Mouse (Mus musculus): ENCODE measurements around the gene Snx14. TPM values are rescaled to one million over a fixed set of nuclear protein-coding genes. Genes with fewer than 3 reads are reported as not detected.

Gene Snx14
- polyA plus RNA-seq, 1 experiment from 2014 or later: 28.0 TPM

DNA sequence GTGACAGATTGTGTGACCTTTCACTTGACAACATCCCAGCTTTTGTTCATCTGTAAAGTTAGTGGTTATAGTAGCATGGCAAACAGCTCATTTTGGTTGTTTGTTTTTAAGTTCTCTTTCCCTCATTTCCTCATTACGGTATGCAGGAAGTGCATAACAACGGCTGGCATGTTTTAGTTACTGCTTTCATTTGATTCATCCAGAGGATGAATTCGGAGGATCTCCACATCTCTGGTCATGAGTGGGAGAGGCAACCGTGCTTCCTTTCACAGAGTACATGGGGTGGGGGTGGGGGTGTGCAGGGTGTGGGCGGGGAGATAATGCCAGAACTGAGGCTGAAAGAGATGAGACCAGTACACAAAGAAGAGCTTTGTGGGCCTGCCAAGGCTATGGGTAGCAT, 91.9 kb downstream of the Snx14 start:
- Histone ChIP-seq H3K9ac (ENCODE audit: low read depth, low read length) (no peak overlapping the region), H3K36me3 (ENCODE audit: control insufficient read depth, insufficient read depth, low read length) (no peaks in the 10 kb centered on the region), H3K4me3 (ENCODE audit: low read length) (no peak overlapping the region), H3K4me2 (replicated peaks; ENCODE audit: low read depth, low read length) (no peak overlapping the region), H3K4me1 (ENCODE audit: control insufficient read depth, insufficient read depth, low read length) (no peaks in the 10 kb centered on the region), H3K9me3 (ENCODE audit: control insufficient read depth, low read length) (no peaks in the 10 kb centered on the region), H3K27ac (ENCODE audit: low read depth, low read length) (no peak overlapping the region), H3K27me3 (ENCODE audit: control insufficient read depth, insufficient read depth, low read length) (no peaks in the 10 kb centered on the region)
- WGBS: 60% methylated on average over 5 of the region's 5 CpGs
- no peak for ATAC-seq (ENCODE audit: low FRiP score, low TSS enrichment)

DNA sequence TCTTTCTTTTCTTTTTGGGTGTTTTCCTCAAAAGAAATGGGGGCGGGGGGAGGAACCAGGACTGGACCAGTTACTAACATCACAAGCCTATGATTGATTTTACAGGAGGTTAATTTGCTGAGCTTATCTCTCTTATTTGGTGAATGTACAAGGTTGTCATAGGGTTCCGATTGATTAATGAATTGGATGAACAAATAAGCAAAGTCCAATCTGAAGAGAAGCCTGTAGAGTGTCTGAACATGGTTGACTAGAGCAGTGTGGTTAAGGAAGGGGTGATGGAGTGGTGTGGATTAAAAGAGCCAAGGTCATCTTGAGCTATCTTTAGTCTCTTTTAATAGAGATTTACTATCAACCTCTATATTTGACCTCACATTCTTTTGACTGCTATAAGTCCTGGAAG, 94.3 kb downstream of the Snx14 start:
- no peaks in the 10 kb centered on the region for H3K27me3 ChIP-seq (ENCODE audit: control insufficient read depth, insufficient read depth, low read length)
- H3K4me2 ChIP-seq (replicated peaks; ENCODE audit: low read depth, low read length): no peak overlapping the region
- no peak for ATAC-seq (ENCODE audit: low FRiP score, low TSS enrichment)
- no peaks in the 10 kb centered on the region for H3K4me1 ChIP-seq (ENCODE audit: control insufficient read depth, insufficient read depth, low read length)
- no peaks in the 10 kb centered on the region for H3K9me3 ChIP-seq (ENCODE audit: control insufficient read depth, low read length)
- no peak overlapping the region for H3K9ac ChIP-seq (ENCODE audit: low read depth, low read length)
- no peak overlapping the region for H3K4me3 ChIP-seq (ENCODE audit: low read length)
- no peak overlapping the region for H3K27ac ChIP-seq (ENCODE audit: low read depth, low read length)
- no peaks in the 10 kb centered on the region for H3K36me3 ChIP-seq (ENCODE audit: control insufficient read depth, insufficient read depth, low read length)
- 85% methylated on average over 2 of the region's 2 CpGs for WGBS

DNA sequence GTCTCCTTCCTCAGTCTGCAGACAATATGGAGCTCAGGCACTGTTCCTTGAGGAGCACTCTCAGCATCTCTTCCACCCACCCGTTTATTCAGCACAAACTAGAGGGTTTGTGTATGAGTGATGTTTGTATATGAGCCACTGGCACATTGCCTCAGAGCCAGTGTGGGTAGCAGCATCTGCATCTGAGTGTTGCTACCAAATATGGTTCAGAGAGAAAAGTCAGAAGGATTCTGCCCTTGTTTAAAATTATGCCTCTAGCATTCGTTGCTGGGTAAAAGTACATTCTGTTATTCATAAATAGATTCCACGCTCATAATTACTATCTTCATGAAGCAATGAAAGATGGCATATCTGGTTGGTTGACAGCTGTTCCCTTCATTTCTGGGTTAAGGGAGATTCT, 96.1 kb downstream of the Snx14 start:
- WGBS: 89% methylated on average over 3 of the region's 3 CpGs
- ATAC-seq (ENCODE audit: low FRiP score, low TSS enrichment): no peak
- Histone ChIP-seq H3K9me3 (ENCODE audit: control insufficient read depth, low read length) (no peaks in the 10 kb centered on the region), H3K4me3 (ENCODE audit: low read length) (no peak overlapping the region), H3K4me1 (ENCODE audit: control insufficient read depth, insufficient read depth, low read length) (no peaks in the 10 kb centered on the region), H3K36me3 (ENCODE audit: control insufficient read depth, insufficient read depth, low read length) (no peaks in the 10 kb centered on the region), H3K27me3 (ENCODE audit: control insufficient read depth, insufficient read depth, low read length) (no peaks in the 10 kb centered on the region), H3K27ac (ENCODE audit: low read depth, low read length) (no peak overlapping the region), H3K4me2 (replicated peaks; ENCODE audit: low read depth, low read length) (no peak overlapping the region), H3K9ac (ENCODE audit: low read depth, low read length) (no peak overlapping the region)

- no peak overlapping the region for H3K9ac ChIP-seq (ENCODE audit: low read depth, low read length)
- no peak overlapping the region for H3K4me2 ChIP-seq (replicated peaks; ENCODE audit: low read depth, low read length)
- H3K9me3 ChIP-seq (ENCODE audit: control insufficient read depth, low read length): no peaks in the 10 kb centered on the region
- ATAC-seq (ENCODE audit: low FRiP score, low TSS enrichment): no peak
- 88% methylated on average over 7 of the region's 7 CpGs for WGBS
- H3K27ac ChIP-seq (ENCODE audit: low read depth, low read length): no peak overlapping the region
- H3K27me3 ChIP-seq (ENCODE audit: control insufficient read depth, insufficient read depth, low read length): no peaks in the 10 kb centered on the region
- no peak overlapping the region for H3K4me3 ChIP-seq (ENCODE audit: low read length)
- H3K36me3 ChIP-seq (ENCODE audit: control insufficient read depth, insufficient read depth, low read length): no peaks in the 10 kb centered on the region
- H3K4me1 ChIP-seq (ENCODE audit: control insufficient read depth, insufficient read depth, low read length): no peaks in the 10 kb centered on the region
These were observed 96.5 kb downstream of the Snx14 start for GRCm38 (mm10) chr9:88342241-88342640.

DNA sequence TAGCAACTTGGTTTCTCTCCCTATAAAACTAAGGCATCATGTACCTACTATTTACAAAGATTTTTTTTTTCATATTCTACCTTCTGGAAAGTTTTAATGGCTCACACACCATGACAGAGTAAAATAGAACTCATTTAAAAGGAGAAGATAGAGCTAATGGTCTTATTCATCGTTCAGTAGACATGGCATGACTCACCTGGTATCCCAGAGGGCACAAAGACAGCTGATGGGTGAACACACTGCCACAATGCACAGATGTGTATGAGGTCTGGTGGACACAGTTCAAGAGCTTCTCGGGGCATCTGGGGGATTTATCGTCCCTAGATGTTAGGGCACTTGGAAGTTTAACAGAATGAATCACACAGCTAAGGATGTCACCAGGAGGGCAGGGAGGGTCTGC, 97.9 kb downstream of the Snx14 start:
- no peak overlapping the region for H3K4me2 ChIP-seq (replicated peaks; ENCODE audit: low read depth, low read length)
- no peak overlapping the region for H3K27ac ChIP-seq (ENCODE audit: low read depth, low read length)
- ATAC-seq (ENCODE audit: low FRiP score, low TSS enrichment): no peak
- H3K9ac ChIP-seq (ENCODE audit: low read depth, low read length): no peak overlapping the region
- no peaks in the 10 kb centered on the region for H3K36me3 ChIP-seq (ENCODE audit: control insufficient read depth, insufficient read depth, low read length)
- H3K27me3 ChIP-seq (ENCODE audit: control insufficient read depth, insufficient read depth, low read length): no peaks in the 10 kb centered on the region
- 87% methylated on average over 3 of the region's 3 CpGs for WGBS
- H3K9me3 ChIP-seq (ENCODE audit: control insufficient read depth, low read length): no peaks in the 10 kb centered on the region
- H3K4me3 ChIP-seq (ENCODE audit: low read length): no peak overlapping the region
- H3K4me1 ChIP-seq (ENCODE audit: control insufficient read depth, insufficient read depth, low read length): no peaks in the 10 kb centered on the region

- 63% methylated on average over 2 of the region's 2 CpGs for WGBS
- no peak overlapping the region for H3K4me2 ChIP-seq (replicated peaks; ENCODE audit: low read depth, low read length)
- ATAC-seq (ENCODE audit: low FRiP score, low TSS enrichment): no peak
These were observed 102.9 kb downstream of the Snx14 start for GRCm38 (mm10) chr9:88335839-88336238.

DNA sequence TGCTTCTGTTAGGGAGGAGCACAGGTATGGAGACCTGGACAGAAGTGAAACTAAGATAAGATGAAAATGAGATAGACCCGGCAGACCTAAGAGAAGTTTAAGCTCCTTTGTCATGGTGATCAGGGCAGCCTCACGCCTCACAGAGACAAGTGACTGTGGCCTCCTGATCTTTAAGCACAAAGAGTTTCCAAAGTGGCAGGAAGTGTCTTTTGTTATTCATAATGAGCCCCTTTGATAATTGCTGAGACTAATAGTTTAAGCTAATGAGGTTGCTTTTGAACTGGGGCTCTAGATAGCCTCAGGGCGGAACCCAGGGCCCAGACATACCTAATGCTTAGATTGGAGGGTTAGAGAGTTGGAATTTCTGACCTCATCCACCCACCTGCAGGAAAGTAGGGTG, 106.3 kb downstream of the Snx14 start:
- peaks cover 2% of the 10 kb centered on the region; the same call in 1 of the 2 replicates for H3K27me3 ChIP-seq (ENCODE audit: control insufficient read depth, insufficient read depth, low read length)
- H3K4me3 ChIP-seq (ENCODE audit: low read length): no peak overlapping the region
- no peaks in the 10 kb centered on the region for H3K36me3 ChIP-seq (ENCODE audit: control insufficient read depth, insufficient read depth, low read length)
- 38% methylated on average over 3 of the region's 3 CpGs for WGBS
- H3K9ac ChIP-seq (ENCODE audit: low read depth, low read length): no peak overlapping the region
- no peaks in the 10 kb centered on the region for H3K9me3 ChIP-seq (ENCODE audit: control insufficient read depth, low read length)
- no peak overlapping the region for H3K4me2 ChIP-seq (replicated peaks; ENCODE audit: low read depth, low read length)
- H3K4me1 ChIP-seq (ENCODE audit: control insufficient read depth, insufficient read depth, low read length): no peaks in the 10 kb centered on the region
- ATAC-seq (ENCODE audit: low FRiP score, low TSS enrichment): no peak
- H3K27ac ChIP-seq (ENCODE audit: low read depth, low read length): no peak overlapping the region

More at GRCm38 (mm10) chr9:88335839-88336238, 102.9 kb downstream of the Snx14 start:
- Histone ChIP-seq H3K4me3 (ENCODE audit: low read length) (no peak overlapping the region), H3K27me3 (ENCODE audit: control insufficient read depth, insufficient read depth, low read length) (no peaks in the 10 kb centered on the region), H3K9me3 (ENCODE audit: control insufficient read depth, low read length) (no peaks in the 10 kb centered on the region), H3K36me3 (ENCODE audit: control insufficient read depth, insufficient read depth, low read length) (no peaks in the 10 kb centered on the region), H3K27ac (ENCODE audit: low read depth, low read length) (no peak overlapping the region), H3K4me1 (ENCODE audit: control insufficient read depth, insufficient read depth, low read length) (no peaks in the 10 kb centered on the region), H3K9ac (ENCODE audit: low read depth, low read length) (no peak overlapping the region)

GRCm38 (mm10) chr9:88330316-88330715, 108.4 kb downstream of the Snx14 start:
- H3K4me2 ChIP-seq (replicated peaks; ENCODE audit: low read depth, low read length): no peak overlapping the region
- peaks cover 6% of the 10 kb centered on the region; the same call in 1 of the 2 replicates for H3K27me3 ChIP-seq (ENCODE audit: control insufficient read depth, insufficient read depth, low read length)
- no peaks in the 10 kb centered on the region for H3K4me1 ChIP-seq (ENCODE audit: control insufficient read depth, insufficient read depth, low read length)
- WGBS: 72% methylated on average over 3 of the region's 3 CpGs
- no peak overlapping the region for H3K9ac ChIP-seq (ENCODE audit: low read depth, low read length)
- H3K27ac ChIP-seq (ENCODE audit: low read depth, low read length): no peak overlapping the region
- H3K4me3 ChIP-seq (ENCODE audit: low read length): no peak overlapping the region
- no peak for ATAC-seq (ENCODE audit: low FRiP score, low TSS enrichment)
- no peaks in the 10 kb centered on the region for H3K9me3 ChIP-seq (ENCODE audit: control insufficient read depth, low read length)
- H3K36me3 ChIP-seq (ENCODE audit: control insufficient read depth, insufficient read depth, low read length): no peaks in the 10 kb centered on the region

- 37% methylated on average over 10 of the region's 10 CpGs for WGBS
- Histone ChIP-seq H3K36me3 (ENCODE audit: control insufficient read depth, insufficient read depth, low read length) (no peaks in the 10 kb centered on the region), H3K27me3 (ENCODE audit: control insufficient read depth, insufficient read depth, low read length) (peaks cover 6% of the 10 kb centered on the region; the same call in 1 of the 2 replicates), H3K4me3 (ENCODE audit: low read length) (no peak overlapping the region), H3K4me1 (ENCODE audit: control insufficient read depth, insufficient read depth, low read length) (no peaks in the 10 kb centered on the region), H3K4me2 (replicated peaks; ENCODE audit: low read depth, low read length) (no peak overlapping the region), H3K9me3 (ENCODE audit: control insufficient read depth, low read length) (no peaks in the 10 kb centered on the region), H3K9ac (ENCODE audit: low read depth, low read length) (no peak overlapping the region), H3K27ac (ENCODE audit: low read depth, low read length) (no peak overlapping the region)
- no peak for ATAC-seq (ENCODE audit: low FRiP score, low TSS enrichment)
These were observed 109.5 kb downstream of the Snx14 start for GRCm38 (mm10) chr9:88329166-88329748.

Measured in kidney, embryonic 14.5 days (tissue).